Mouse (Mus musculus): Measurements from ENCODE around the gene Pcdh17.

GRCm38 (mm10) chr14:84541838-84542237, 98.5 kb downstream of the Pcdh17 start:
- TF ChIP-seq CTCF (IDR thresholded peaks at IDR 0.05; ENCODE audit: extremely low read depth, insufficient read depth, low read length) = no peak
- no peak for TF ChIP-seq POLR2A (IDR thresholded peaks at IDR 0.05; ENCODE audit: extremely low read depth, insufficient read depth, low read length)
